Mouse (Mus musculus): ENCODE measurements around the gene Pgm2. TPM values are rescaled to one million over a fixed set of nuclear protein-coding genes. Genes with fewer than 3 reads are reported as not detected.

The Pgm2 gene
- total and polyA plus RNA-seq, 3 experiments: 9.8 to 27.2 (median 22.5) TPM

DNA sequence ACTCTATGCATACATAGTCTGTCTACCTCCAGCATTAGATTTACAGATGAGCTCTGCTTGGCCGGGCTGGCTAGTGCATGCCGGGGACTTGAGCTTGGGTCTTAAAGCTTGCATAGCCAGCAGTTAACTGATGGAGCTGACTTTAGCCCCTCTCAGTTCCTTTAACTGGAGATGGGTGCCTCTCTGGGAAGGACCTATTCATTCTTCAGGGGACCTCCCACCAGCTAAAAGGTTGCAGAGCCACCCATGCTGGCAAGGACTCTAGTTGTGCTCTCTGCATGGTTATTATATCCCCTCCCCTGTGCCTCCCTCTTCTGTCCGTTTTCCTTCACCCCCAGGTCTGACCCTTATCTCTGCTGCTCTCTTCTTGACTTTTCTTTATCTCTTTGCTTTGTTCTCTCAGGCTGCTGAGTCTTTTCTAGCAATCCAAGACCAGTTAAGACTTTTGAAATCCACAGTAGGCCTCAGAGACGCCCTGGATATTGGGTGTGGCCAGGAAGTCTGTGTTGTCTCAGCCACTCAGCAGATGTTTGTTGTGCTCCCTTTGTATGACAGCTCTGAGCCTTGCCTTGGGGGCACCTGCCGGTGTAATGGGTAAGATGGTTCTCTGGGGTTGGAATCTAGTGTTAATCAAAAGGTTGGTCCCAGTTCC, 2.7 kb downstream of the Pgm2 start:
- Histone ChIP-seq H3K79me2 (replicated peaks; ENCODE audit: control insufficient read depth, extremely low read depth, insufficient read depth, poor library complexity, severe bottlenecking) (no peaks in the 10 kb centered on the region), H3K36me3 (replicated peaks in 1 of 2; ENCODE audit: control insufficient read depth in 1 of 2, insufficient read depth in 1 of 2, low read length in 1 of 2) (peaks cover 5 to 49% of the 10 kb centered on the region in 2 experiments), H3K4me3 (replicated peaks in 1 of 3; ENCODE audit: low read depth in 2 of 3, low read length in 2 of 3, poor library complexity in 1 of 3) (no peak overlapping the region), H3K4me2 (ENCODE audit: insufficient read depth, low read depth, poor library complexity, severe bottlenecking) (no peak overlapping the region), H3K27ac (ENCODE audit: insufficient read depth, low read depth) (no peak overlapping the region), H3K9me3 (replicated peaks; ENCODE audit: low read length) (peaks cover 17% of the 10 kb centered on the region), H3K9ac (ENCODE audit: insufficient read depth, low read depth) (no peak overlapping the region), H3K27me3 (replicated peaks) (no peaks in the 10 kb centered on the region), H3K4me1 (ENCODE audit: control insufficient read depth in 1 of 2, insufficient read depth in 2 of 2) (peaks cover 0 to 17% of the 10 kb centered on the region in 2 experiments; a peak in 2 of 4 replicates)
- no peak for TF ChIP-seq NELFE (IDR thresholded peaks at IDR 0.05; ENCODE audit: low read depth, low read length)
- no peak for TF ChIP-seq RAD21 (IDR thresholded peaks at IDR 0.05; ENCODE audit: low read depth, low read length)
- in situ Hi-C loops (cut with MboI; ENCODE audit: low pct_ligation_motif_present, low pct_unique_long_range_greater_than_20kb, low sequenced_read_pairs) (no loop called here), dilution Hi-C loops (cut with MboI; ENCODE audit: extremely low pct_ligation_motif_present, extremely low pct_unique_long_range_greater_than_20kb, low sequenced_read_pairs) (no loop called here)
- no peak for DNase-seq (ENCODE audit: extremely low read depth)

DNA sequence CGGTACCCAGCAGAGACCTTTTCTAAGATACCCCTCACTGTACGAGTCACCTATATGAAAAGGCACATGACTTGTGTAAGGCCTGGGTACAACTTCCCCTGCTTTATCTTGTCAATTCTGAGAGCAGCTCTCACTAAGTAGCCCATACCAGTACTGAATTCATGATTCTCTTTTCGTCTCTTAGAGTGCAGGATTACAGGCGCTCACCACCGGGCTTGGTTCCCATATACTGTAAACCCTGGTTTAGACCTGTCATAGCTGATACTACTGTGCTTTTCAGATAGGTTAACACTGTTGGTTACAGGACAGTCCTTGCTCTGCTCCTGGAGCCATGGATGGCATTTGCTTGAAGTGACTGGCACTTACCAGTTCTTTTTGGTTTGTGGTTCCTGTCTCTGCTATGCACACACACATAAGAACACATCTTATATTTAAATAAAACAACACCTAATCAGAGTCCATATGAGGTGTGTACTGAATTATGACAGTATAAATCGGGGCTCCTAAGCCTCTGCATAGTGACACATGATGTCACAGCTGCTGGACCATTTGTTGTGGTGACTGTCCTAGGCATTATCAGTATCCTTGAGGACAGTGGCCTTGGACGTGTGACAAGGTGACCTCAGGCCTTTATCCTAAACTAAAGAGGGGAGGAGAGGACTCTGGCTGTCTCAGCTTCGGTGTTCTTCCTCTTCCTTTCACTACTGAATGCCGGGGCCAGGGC, 9.4 kb downstream of the Pgm2 start:
- H3K36me3 ChIP-seq (replicated peaks in 1 of 2; ENCODE audit: control insufficient read depth in 1 of 2, insufficient read depth in 1 of 2, low read length in 1 of 2): peaks cover 22 to 76% of the 10 kb centered on the region in 2 experiments
- H3K79me2 ChIP-seq (replicated peaks; ENCODE audit: control insufficient read depth, extremely low read depth, insufficient read depth, poor library complexity, severe bottlenecking): no peaks in the 10 kb centered on the region
- TF ChIP-seq ZNF384 (IDR thresholded peaks at IDR 0.05; ENCODE audit: low read depth, low read length): no peak
- TF ChIP-seq GABPA (IDR thresholded peaks at IDR 0.05; ENCODE audit: insufficient replicate concordance, low read depth, low read length): no peak
- TF ChIP-seq JUND (conservative IDR thresholded peaks at IDR 0.05; ENCODE audit: low read depth, low read length): no peak
- no peak for TF ChIP-seq TCF12 (IDR thresholded peaks at IDR 0.05; ENCODE audit: low read depth, low read length)
- TF ChIP-seq PAX5 (IDR thresholded peaks at IDR 0.05; ENCODE audit: low read length): no peak
- TF ChIP-seq MAX (IDR thresholded peaks at IDR 0.05; ENCODE audit: low read length): no peak
- no peak for TF ChIP-seq RCOR1 (conservative IDR thresholded peaks at IDR 0.05; ENCODE audit: low read depth, low read length)
- TF ChIP-seq USF2 (conservative IDR thresholded peaks at IDR 0.05; ENCODE audit: low read depth, low read length): no peak
- no peak for TF ChIP-seq HCFC1 (IDR thresholded peaks at IDR 0.05; ENCODE audit: low read depth, low read length)
- no peak for TF ChIP-seq ETS1 (conservative IDR thresholded peaks at IDR 0.05; ENCODE audit: low read depth, low read length)
- no peak for TF ChIP-seq SMC3 (IDR thresholded peaks at IDR 0.05; ENCODE audit: low read depth, low read length)
- no peak overlapping the region for H3K4me3 ChIP-seq (replicated peaks in 1 of 3; ENCODE audit: low read depth in 2 of 3, low read length in 2 of 3, poor library complexity in 1 of 3)
- no peaks in the 10 kb centered on the region for H3K4me1 ChIP-seq (ENCODE audit: control insufficient read depth in 1 of 2, insufficient read depth in 2 of 2)
- DNase-seq (ENCODE audit: extremely low read depth): no peak
- no peak overlapping the region for H3K9ac ChIP-seq (ENCODE audit: insufficient read depth, low read depth)
- in situ Hi-C loops (cut with MboI; ENCODE audit: low pct_ligation_motif_present, low pct_unique_long_range_greater_than_20kb, low sequenced_read_pairs) (no loop called here), dilution Hi-C loops (cut with MboI; ENCODE audit: extremely low pct_ligation_motif_present, extremely low pct_unique_long_range_greater_than_20kb, low sequenced_read_pairs) (no loop called here)
- H3K9me3 ChIP-seq (replicated peaks; ENCODE audit: low read length): no peaks in the 10 kb centered on the region
- no peaks in the 10 kb centered on the region for H3K27me3 ChIP-seq (replicated peaks)
- no peak overlapping the region for H3K4me2 ChIP-seq (ENCODE audit: insufficient read depth, low read depth, poor library complexity, severe bottlenecking)
- no peak overlapping the region for H3K27ac ChIP-seq (ENCODE audit: insufficient read depth, low read depth)

Data from CH12.LX (cell line).